Mouse (Mus musculus) kidney, embryonic 16.5 days (tissue): ENCODE results near the gene Spata25. TPM values are rescaled to one million over a fixed set of nuclear protein-coding genes. Genes with fewer than 3 reads are reported as not detected.
"Not testable (repeated sequence)": the region's sequence is repeated elsewhere in the genome, so short reads cannot be mapped to it uniquely, and the experiment has no call there.

Source experiments
- ATAC-seq: fragments of 200-750 bp; cut with Nextera tagmentation; 2 replicates; pipeline ENCODE4 v1.8.0; 2017; ENCODE audit warnings: moderate TSS enrichment; ENCODE audit not compliant: low FRiP score, low TSS enrichment
- H3K27ac ChIP-seq: fragments of 300-500 bp; sonication (generic); 2 replicates; pipeline ENCODE4 v1.5.1; 2014; ENCODE audit warnings: low read length
- H3K27me3 ChIP-seq: fragments of 300-500 bp; sonication (generic); 2 replicates; pipeline ENCODE4 v1.6.1; 2014; ENCODE audit warnings: low read length, control low read depth, mixed read lengths; ENCODE audit not compliant: insufficient read depth
- H3K36me3 ChIP-seq: fragments of 300-500 bp; sonication (generic); 2 replicates; pipeline ENCODE4 v1.6.1; 2014; ENCODE audit warnings: low read length, control low read depth, mixed read lengths; ENCODE audit not compliant: insufficient read depth
- H3K4me1 ChIP-seq: fragments of 300-500 bp; sonication (generic); 2 replicates; pipeline ENCODE4 v1.6.1; 2014; ENCODE audit warnings: low read length, control low read depth, mixed read lengths; ENCODE audit not compliant: insufficient read depth
- H3K4me2 ChIP-seq: fragments of 300-500 bp; sonication (generic); replicated peaks from 2 replicates; pipeline ENCODE4 v1.6.1; 2014; ENCODE audit warnings: low read depth, low read length
- H3K4me3 ChIP-seq: fragments of 300-500 bp; sonication (generic); 2 replicates; pipeline ENCODE4 v1.5.1; 2014; ENCODE audit warnings: mild to moderate bottlenecking, low read length
- H3K9ac ChIP-seq: fragments of 300-500 bp; sonication (generic); replicated peaks from 2 replicates; pipeline ENCODE4 v1.6.1; 2014; ENCODE audit warnings: low read length
- H3K9me3 ChIP-seq: fragments of 300-500 bp; sonication (generic); 2 replicates; pipeline ENCODE4 v1.6.1; 2016; ENCODE audit warnings: low read length, control low read depth
- WGBS: fragments of 180-500 bp; shearing (Covaris S2); extraction: QIAGEN DNeasy Blood & Tissue Kit; methylation state at CpG from one replicate; pipeline ENCODE4 v1.1.7; 2014; 5-methylcytosine and 5-hydroxymethylcytosine counted together
- polyA plus RNA-seq: library from polyadenylated mRNA; unstranded; fragments of >200 nt; fragmentation: Nextera tagmentation; extraction: Ambion mirVana; gene quantifications from 2 replicates; pipeline ENCODE4 v1.2.1, GENCODE M21; 2015

Gene Spata25
- polyA plus RNA-seq, 1 experiment from 2014 or later = not detected

DNA sequence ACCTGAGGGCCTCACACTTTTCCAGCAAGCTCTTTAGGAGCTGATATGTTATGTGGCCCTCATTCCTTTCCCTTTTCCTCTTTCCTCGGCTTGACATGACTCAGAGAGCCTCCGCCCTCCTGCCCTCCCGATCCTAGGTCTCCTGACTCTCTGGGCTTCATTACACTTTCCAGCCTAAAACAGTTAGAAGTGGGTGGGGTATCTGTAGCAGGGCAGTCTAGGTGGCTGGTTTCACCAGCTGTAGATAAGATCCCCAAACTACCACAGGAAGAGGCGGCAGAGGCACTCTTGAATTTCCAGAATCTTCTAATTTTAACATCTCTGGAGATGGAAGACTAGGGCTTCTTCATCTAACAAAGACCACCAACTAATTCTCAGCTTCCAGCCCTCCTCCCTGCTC is 36.3 kb upstream of the Spata25 start:
- peaks cover 4% of the 10 kb centered on the region; the same call in 1 of the 2 replicates for H3K9me3 ChIP-seq
- no peak overlapping the region for H3K27ac ChIP-seq
- ATAC-seq = no peak
- H3K9ac ChIP-seq = no peak overlapping the region
- 66% methylated on average over 4 of the region's 4 CpGs for WGBS
- H3K4me1 ChIP-seq = peaks cover 35% of the 10 kb centered on the region
- H3K27me3 ChIP-seq = no peaks in the 10 kb centered on the region
- H3K36me3 ChIP-seq = no peaks in the 10 kb centered on the region
- no peak overlapping the region for H3K4me2 ChIP-seq
- H3K4me3 ChIP-seq = no peak overlapping the region

DNA sequence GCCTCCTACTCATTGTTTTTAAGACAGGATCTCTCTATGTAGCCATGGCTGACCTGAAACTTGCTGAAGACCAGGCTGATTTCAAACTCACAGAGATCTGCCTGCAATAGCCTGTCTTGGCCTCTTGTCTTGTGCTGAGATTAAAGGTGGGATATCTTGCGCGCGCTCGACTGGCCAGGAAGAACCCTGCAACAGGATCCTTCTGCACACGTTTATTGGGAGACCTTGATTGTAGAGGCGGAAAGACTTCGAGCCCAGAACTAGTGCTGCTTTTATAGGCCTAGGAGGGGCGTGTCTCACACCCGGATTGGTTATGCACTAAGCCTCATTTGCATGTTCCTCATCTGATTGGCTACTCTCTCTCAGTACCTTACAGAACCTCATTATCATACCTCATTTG is 35.1 kb upstream of the Spata25 start:
- 89% methylated on average over 7 of the region's 9 CpGs for whole genome bisulfite sequencing
- H3K4me2 ChIP-seq, H3K27me3 ChIP-seq, H3K27ac ChIP-seq, H3K9ac ChIP-seq, H3K9me3 ChIP-seq, H3K4me3 ChIP-seq, H3K36me3 ChIP-seq, ATAC-seq: not testable (repeated sequence)
- peaks cover 44% of the 10 kb centered on the region for H3K4me1 ChIP-seq

DNA sequence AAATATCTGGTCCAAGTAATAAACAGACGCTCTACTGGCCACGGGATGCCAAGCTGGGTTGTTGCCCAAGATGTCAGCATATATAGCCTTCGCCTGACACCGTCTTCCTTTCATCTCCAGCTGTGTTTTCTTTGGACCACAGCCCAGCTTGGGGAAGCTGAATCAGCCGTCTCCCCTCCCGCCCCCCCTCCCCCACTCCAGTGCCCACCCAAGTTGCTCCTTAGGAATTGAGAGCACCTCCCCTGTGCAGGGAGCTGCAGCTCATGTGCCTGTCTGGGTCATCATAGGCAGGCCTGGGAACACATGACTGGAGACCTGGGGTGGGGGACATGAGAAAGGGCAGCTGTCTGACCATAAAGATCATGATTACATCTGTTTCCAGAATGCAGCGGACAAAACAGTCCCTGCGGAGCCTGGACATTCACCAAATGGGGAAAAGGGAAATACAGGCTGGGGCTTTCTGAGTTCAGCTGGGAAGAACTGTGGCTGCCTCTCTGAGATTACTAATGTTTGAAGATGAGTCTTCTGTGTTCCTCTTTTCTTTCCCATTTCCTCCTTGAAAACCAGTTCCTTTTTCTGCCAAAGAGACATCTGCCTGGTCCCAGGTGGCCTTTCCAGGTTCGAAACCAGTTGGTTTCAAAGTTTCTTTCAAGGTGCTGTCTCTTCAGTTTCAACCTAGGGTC is 34.0 kb upstream of the Spata25 start:
- H3K36me3 ChIP-seq = no peaks in the 10 kb centered on the region
- H3K9ac ChIP-seq = no peak overlapping the region
- peaks cover 54% of the 10 kb centered on the region for H3K4me1 ChIP-seq
- peak overlapping the region; percentile 82 for H3K27ac ChIP-seq
- no peaks in the 10 kb centered on the region for H3K9me3 ChIP-seq
- H3K4me2 ChIP-seq = no peak overlapping the region; the same call in 1 of the 2 replicates
- ATAC-seq = peak; percentile 83
- peaks cover 9% of the 10 kb centered on the region; the same call in 1 of the 2 replicates for H3K27me3 ChIP-seq
- H3K4me3 ChIP-seq = no peak overlapping the region
- WGBS = 18% methylated on average over 9 of the region's 9 CpGs

DNA sequence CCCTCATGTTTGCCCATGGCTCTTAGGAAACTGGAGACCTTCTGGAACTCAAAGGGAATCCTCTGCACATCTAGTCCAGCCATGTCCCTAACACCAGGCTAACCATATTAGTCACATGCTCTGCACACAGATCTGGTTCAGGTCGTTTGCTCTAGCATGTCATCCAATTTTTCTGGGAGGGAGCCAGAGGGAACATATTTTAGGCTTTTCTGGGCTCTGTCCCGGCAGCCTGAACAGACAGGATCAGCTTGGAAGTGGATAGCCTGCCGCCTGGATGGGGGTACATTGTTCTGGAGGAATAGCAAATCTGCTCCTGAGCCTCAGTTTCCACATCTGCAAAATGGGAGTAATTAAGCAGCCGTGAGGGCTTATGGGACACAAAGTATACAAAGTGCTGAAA is 32.8 kb upstream of the Spata25 start:
- no peak overlapping the region for H3K27ac ChIP-seq
- H3K4me1 ChIP-seq = peaks cover 51% of the 10 kb centered on the region
- no peak overlapping the region for H3K9ac ChIP-seq
- H3K9me3 ChIP-seq = no peaks in the 10 kb centered on the region
- ATAC-seq = no peak
- WGBS = 69% methylated on average over 4 of the region's 4 CpGs
- no peak overlapping the region for H3K4me3 ChIP-seq
- H3K4me2 ChIP-seq = no peak overlapping the region
- H3K36me3 ChIP-seq = no peaks in the 10 kb centered on the region
- H3K27me3 ChIP-seq = peaks cover 17% of the 10 kb centered on the region

DNA sequence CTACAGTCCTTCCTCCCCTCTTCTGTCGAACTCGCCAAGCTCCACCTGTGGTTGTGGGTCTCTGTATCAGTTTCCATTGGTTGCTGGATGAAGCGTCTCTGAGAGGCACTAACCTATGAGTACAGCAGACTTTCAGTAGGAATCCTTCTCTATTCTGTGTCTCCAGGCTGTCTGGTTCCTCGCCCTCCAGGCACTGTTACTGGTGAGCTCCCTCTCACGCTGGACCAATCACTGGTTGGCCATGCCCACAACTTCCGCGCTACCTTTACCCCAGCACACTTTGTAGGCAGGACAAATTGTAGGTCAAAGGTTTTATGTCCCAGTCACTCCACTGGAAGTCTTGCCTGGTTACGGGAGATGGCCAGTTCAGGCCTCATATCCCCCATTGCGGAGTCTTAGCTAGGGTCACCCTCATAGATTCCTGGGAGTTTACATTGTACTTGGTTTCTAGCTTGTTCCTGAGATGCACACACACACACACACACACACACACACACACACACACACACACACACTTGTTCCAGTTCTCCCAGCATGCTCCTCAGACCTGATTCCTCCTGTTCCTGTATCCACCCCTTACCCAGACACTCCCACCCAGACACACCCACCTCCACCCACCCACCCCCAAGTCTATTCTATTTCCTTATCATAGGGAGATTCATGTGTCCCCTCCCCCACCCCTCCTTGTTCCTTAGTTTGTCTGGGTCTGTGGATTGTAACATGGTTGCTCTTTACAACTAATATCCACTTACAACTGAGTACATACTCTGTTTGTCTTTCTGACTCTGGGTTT is 31.5 kb upstream of the Spata25 start:
- no peaks in the 10 kb centered on the region for H3K36me3 ChIP-seq
- 32% methylated on average over 9 of the region's 9 CpGs for WGBS
- H3K4me3 ChIP-seq = no peak overlapping the region
- H3K27me3 ChIP-seq = peaks cover 21% of the 10 kb centered on the region
- H3K27ac ChIP-seq = 0 out of 2 replicates have a peak overlapping the region, but pooled peaks have one; percentile 37
- H3K9me3 ChIP-seq = no peaks in the 10 kb centered on the region
- peaks cover 51% of the 10 kb centered on the region for H3K4me1 ChIP-seq
- no peak overlapping the region for H3K9ac ChIP-seq
- H3K4me2 ChIP-seq = 0 out of 2 replicates have a peak overlapping the region, but pooled peaks have one; percentile 14
- no peak for ATAC-seq

DNA sequence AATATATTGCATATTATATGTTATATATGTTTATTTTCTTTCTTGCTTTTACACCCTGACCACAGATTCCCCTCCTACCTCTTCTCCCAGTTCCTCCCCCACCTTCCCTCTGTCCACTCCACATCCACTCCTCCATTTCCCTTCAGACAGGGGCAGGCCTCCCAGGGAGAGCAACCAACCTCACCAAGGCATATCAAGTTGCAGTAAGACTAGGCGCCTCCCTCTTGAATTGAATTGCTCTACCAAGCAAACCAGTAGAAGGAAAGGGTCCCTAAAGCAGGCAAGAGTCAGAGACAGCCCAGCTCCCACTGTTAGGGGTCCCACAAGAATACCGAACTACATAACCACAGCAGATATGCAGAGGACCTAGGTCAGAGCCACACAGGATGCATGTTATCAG is 30.8 kb upstream of the Spata25 start:
- Histone ChIP-seq H3K4me1 (peaks cover 51% of the 10 kb centered on the region), H3K9me3 (no peaks in the 10 kb centered on the region), H3K4me2 (0 out of 2 replicates have a peak overlapping the region, but pooled peaks have one; percentile 14), H3K27me3 (peaks cover 22% of the 10 kb centered on the region), H3K27ac (0 out of 2 replicates have a peak overlapping the region, but pooled peaks have one; percentile 37), H3K36me3 (no peaks in the 10 kb centered on the region), H3K9ac (no peak overlapping the region), H3K4me3 (no peak overlapping the region)
- WGBS = 17% methylated on average over 2 of the region's 2 CpGs
- no peak for ATAC-seq

DNA sequence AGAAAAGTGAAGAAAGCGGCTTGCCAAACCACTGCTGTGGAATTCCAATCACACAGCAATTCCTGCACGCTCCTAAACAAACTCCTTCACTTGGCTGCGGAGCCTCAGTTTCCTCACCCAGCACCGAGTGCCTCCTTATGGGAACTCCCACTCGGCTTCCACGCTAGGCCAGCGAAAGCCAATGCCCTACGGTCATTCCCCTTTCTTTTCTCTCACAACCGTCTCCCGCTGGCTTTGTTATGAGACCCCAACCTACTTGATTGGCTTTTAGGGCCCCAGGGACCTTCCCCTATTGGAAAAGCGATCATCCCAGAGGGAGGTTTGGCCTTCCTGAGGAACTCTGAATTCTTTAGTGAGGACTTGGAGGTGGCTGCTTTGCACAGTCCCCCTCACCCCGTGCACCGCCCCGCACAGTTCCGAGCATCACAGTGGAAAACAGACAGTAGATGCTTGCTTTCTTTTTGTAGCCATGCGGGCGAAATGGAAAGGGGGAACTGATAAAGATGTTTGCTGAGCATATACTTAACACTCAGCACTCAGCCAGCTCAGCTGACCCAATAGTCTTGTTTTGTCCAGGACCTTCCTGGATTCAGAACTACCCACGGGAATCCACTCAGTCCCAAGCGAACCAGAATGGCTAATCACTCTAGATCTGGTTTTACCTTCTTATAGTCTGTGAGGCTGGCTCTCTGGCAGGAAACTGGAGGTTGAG is 29.7 kb upstream of the Spata25 start:
- Histone ChIP-seq H3K4me3 (peak overlapping the region; percentile 51), H3K27ac (no peak overlapping the region), H3K27me3 (peaks cover 22% of the 10 kb centered on the region), H3K36me3 (no peaks in the 10 kb centered on the region), H3K4me1 (peaks cover 51% of the 10 kb centered on the region), H3K4me2 (peak overlapping the region; percentile 94), H3K9ac (peak overlapping the region; percentile 62), H3K9me3 (no peaks in the 10 kb centered on the region)
- ATAC-seq = no peak
- 13% methylated on average over 19 of the region's 19 CpGs for WGBS

DNA sequence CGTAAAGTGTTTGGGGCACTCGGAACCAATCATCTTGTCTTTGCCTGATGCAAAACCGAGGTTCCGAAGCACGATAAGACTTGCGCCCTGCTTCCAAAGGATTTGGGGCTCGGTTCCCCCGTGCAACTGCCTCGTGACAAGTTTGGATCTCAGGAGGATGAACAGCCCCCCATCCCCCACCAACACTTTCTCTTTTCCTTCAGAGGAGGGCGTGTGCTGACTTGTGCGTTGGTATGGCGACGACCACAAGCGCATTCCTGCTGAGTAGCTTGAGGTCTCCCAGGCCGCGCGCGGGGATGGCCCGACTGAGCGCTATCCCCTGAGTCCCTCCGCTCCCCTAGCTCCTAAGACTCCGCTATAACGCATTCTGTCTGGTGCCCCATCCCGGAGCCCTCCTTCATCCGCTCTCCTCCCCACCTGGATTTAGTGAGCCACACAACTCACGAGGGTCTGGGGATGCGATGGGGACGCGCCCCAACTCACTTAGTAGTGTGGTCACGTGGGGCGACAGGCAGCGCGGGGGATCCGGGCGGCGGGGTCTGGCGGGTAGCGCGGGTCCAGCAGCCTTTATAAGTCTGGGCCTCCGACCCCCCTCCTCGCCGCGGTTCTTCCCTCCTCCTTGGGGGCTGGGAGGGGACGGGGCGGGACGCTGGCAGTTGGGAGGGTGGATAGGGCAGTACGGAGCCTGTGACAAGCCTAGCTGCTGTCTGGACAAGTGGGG is 28.9 kb upstream of the Spata25 start, which contains the start of gene Pltp:
Pltp (minus strand) TSS at position 611 of the 721 bp plus-strand sequence.
- Histone ChIP-seq H3K9me3 (no peaks in the 10 kb centered on the region), H3K4me2 (peak within 1 kb of the TSS; percentile 94), H3K4me1 (peaks cover 44% of the 10 kb centered on the region), H3K36me3 (no peaks in the 10 kb centered on the region), H3K27ac (no peak within 1 kb of the TSS), H3K9ac (peak within 1 kb of the TSS; percentile 62), H3K27me3 (peaks cover 22% of the 10 kb centered on the region), H3K4me3 (peak within 1 kb of the TSS; percentile 51)
- under 1% methylated on average over 44 of the region's 47 CpGs for WGBS
- ATAC-seq = peak; percentile 76
